Mouse (Mus musculus): ENCODE results near the gene Otx1. TPM values are rescaled to one million over a fixed set of nuclear protein-coding genes. Genes with fewer than 3 reads are reported as not detected.

The Otx1 gene
- polyA plus RNA-seq, 1 experiment: 0.84 TPM

- TF ChIP-seq USF1 (IDR thresholded peaks at IDR 0.05; ENCODE audit: low read depth): no peak
- TF ChIP-seq CTCF (IDR thresholded peaks at IDR 0.05; ENCODE audit: control insufficient read depth, insufficient read depth, insufficient read length): no peak
- no peak for TF ChIP-seq FOSL1 (IDR thresholded peaks at IDR 0.05; ENCODE audit: insufficient read depth, low read length, poor library complexity, severe bottlenecking)
- no peak for TF ChIP-seq CEBPB (IDR thresholded peaks at IDR 0.05; ENCODE audit: low read depth)
- no peak for TF ChIP-seq MYOG (IDR thresholded peaks at IDR 0.05; ENCODE audit: control insufficient read depth, extremely low read depth, insufficient read length)
- TF ChIP-seq MAX (IDR thresholded peaks at IDR 0.05): no peak
- TF ChIP-seq MYOD1 (IDR thresholded peaks at IDR 0.05; ENCODE audit: control insufficient read depth, insufficient read length, low read depth): no peak
- H3K79me2 ChIP-seq (ENCODE audit: control insufficient read depth, insufficient read depth): no peaks in the 10 kb centered on the region
- H3K36me3 ChIP-seq (ENCODE audit: control insufficient read depth, insufficient read depth): no peaks in the 10 kb centered on the region
- no peak overlapping the region for H3K4me3 ChIP-seq (ENCODE audit: insufficient read depth, poor library complexity, severe bottlenecking)
- no peak overlapping the region for H3ac ChIP-seq (ENCODE audit: control insufficient read depth, insufficient read length, low read depth)
- H3K79me3 ChIP-seq (ENCODE audit: low read depth): no peaks in the 10 kb centered on the region
- peaks cover 5% of the 10 kb centered on the region for H3K27me3 ChIP-seq (ENCODE audit: control insufficient read depth, insufficient read depth, insufficient read length)
These were observed 8.9 kb downstream of the Otx1 start for GRCm38 (mm10) chr11:21993597-21994376.

- Histone ChIP-seq H3K27me3 (ENCODE audit: control insufficient read depth, insufficient read depth, insufficient read length) (peaks cover 5% of the 10 kb centered on the region), H3K79me3 (ENCODE audit: low read depth) (no peaks in the 10 kb centered on the region), H3K4me3 (ENCODE audit: insufficient read depth, poor library complexity, severe bottlenecking) (no peak overlapping the region), H3K36me3 (ENCODE audit: control insufficient read depth, insufficient read depth) (no peaks in the 10 kb centered on the region), H3K79me2 (ENCODE audit: control insufficient read depth, insufficient read depth) (no peaks in the 10 kb centered on the region), H3ac (ENCODE audit: control insufficient read depth, insufficient read length, low read depth) (no peak overlapping the region)
- no peak for TF ChIP-seq USF1 (IDR thresholded peaks at IDR 0.05; ENCODE audit: low read depth)
- no peak for TF ChIP-seq MYOG (IDR thresholded peaks at IDR 0.05; ENCODE audit: control insufficient read depth, extremely low read depth, insufficient read length)
- no peak for TF ChIP-seq MYOD1 (IDR thresholded peaks at IDR 0.05; ENCODE audit: control insufficient read depth, insufficient read length, low read depth)
- no peak for TF ChIP-seq MAX (IDR thresholded peaks at IDR 0.05)
- no peak for TF ChIP-seq FOSL1 (IDR thresholded peaks at IDR 0.05; ENCODE audit: insufficient read depth, low read length, poor library complexity, severe bottlenecking)
- no peak for TF ChIP-seq CTCF (IDR thresholded peaks at IDR 0.05; ENCODE audit: control insufficient read depth, insufficient read depth, insufficient read length)
These were observed 9.7 kb downstream of the Otx1 start for GRCm38 (mm10) chr11:21992761-21993596.

GRCm38 (mm10) chr11:21988398-21988946 lies 14.2 kb downstream of the Otx1 start:
- Histone ChIP-seq H3K79me2 (ENCODE audit: control insufficient read depth, insufficient read depth) (no peaks in the 10 kb centered on the region), H3K79me3 (ENCODE audit: low read depth) (no peaks in the 10 kb centered on the region), H3K36me3 (ENCODE audit: control insufficient read depth, insufficient read depth) (no peaks in the 10 kb centered on the region), H3ac (ENCODE audit: control insufficient read depth, insufficient read length, low read depth) (no peak overlapping the region), H3K27me3 (ENCODE audit: control insufficient read depth, insufficient read depth, insufficient read length) (peaks cover 5% of the 10 kb centered on the region), H3K4me3 (ENCODE audit: insufficient read depth, poor library complexity, severe bottlenecking) (no peak overlapping the region)
- TF ChIP-seq CTCF (IDR thresholded peaks at IDR 0.05; ENCODE audit: control insufficient read depth, insufficient read depth, insufficient read length) (no peak), FOSL1 (IDR thresholded peaks at IDR 0.05; ENCODE audit: insufficient read depth, low read length, poor library complexity, severe bottlenecking) (no peak), MAX (IDR thresholded peaks at IDR 0.05) (no peak), CEBPB (IDR thresholded peaks at IDR 0.05; ENCODE audit: low read depth) (no peak), USF1 (IDR thresholded peaks at IDR 0.05; ENCODE audit: low read depth) (no peak), MYOD1 (IDR thresholded peaks at IDR 0.05; ENCODE audit: control insufficient read depth, insufficient read length, low read depth) (no peak), MYOG (IDR thresholded peaks at IDR 0.05; ENCODE audit: control insufficient read depth, extremely low read depth, insufficient read length) (no peak)

GRCm38 (mm10) chr11:21985118-21985517 lies 17.6 kb downstream of the Otx1 start:
- Histone ChIP-seq H3K36me3 (ENCODE audit: control insufficient read depth, insufficient read depth) (no peaks in the 10 kb centered on the region), H3K27me3 (ENCODE audit: control insufficient read depth, insufficient read depth, insufficient read length) (peaks cover 5% of the 10 kb centered on the region), H3K4me3 (ENCODE audit: insufficient read depth, poor library complexity, severe bottlenecking) (no peak overlapping the region), H3ac (ENCODE audit: control insufficient read depth, insufficient read length, low read depth) (no peak overlapping the region), H3K79me3 (ENCODE audit: low read depth) (no peaks in the 10 kb centered on the region), H3K79me2 (ENCODE audit: control insufficient read depth, insufficient read depth) (no peaks in the 10 kb centered on the region)
- TF ChIP-seq MYOD1 (IDR thresholded peaks at IDR 0.05; ENCODE audit: control insufficient read depth, insufficient read length, low read depth): no peak
- no peak for TF ChIP-seq FOSL1 (IDR thresholded peaks at IDR 0.05; ENCODE audit: insufficient read depth, low read length, poor library complexity, severe bottlenecking)
- TF ChIP-seq CEBPB (IDR thresholded peaks at IDR 0.05; ENCODE audit: low read depth): no peak
- TF ChIP-seq MYOG (IDR thresholded peaks at IDR 0.05; ENCODE audit: control insufficient read depth, extremely low read depth, insufficient read length): no peak
- no peak for TF ChIP-seq USF1 (IDR thresholded peaks at IDR 0.05; ENCODE audit: low read depth)
- TF ChIP-seq MAX (IDR thresholded peaks at IDR 0.05): no peak
- no peak for TF ChIP-seq CTCF (IDR thresholded peaks at IDR 0.05; ENCODE audit: control insufficient read depth, insufficient read depth, insufficient read length)

GRCm38 (mm10) chr11:21974005-21974531 lies 28.6 kb downstream of the Otx1 start:
- Histone ChIP-seq H3K36me3 (ENCODE audit: control insufficient read depth, insufficient read depth) (no peaks in the 10 kb centered on the region), H3K79me2 (ENCODE audit: control insufficient read depth, insufficient read depth) (no peaks in the 10 kb centered on the region), H3K4me3 (ENCODE audit: insufficient read depth, poor library complexity, severe bottlenecking) (no peak overlapping the region), H3ac (ENCODE audit: control insufficient read depth, insufficient read length, low read depth) (no peak overlapping the region), H3K79me3 (ENCODE audit: low read depth) (no peaks in the 10 kb centered on the region), H3K27me3 (ENCODE audit: control insufficient read depth, insufficient read depth, insufficient read length) (no peaks in the 10 kb centered on the region)
- TF ChIP-seq MYOD1 (IDR thresholded peaks at IDR 0.05; ENCODE audit: control insufficient read depth, insufficient read length, low read depth) (no peak), FOSL1 (IDR thresholded peaks at IDR 0.05; ENCODE audit: insufficient read depth, low read length, poor library complexity, severe bottlenecking) (no peak), CEBPB (IDR thresholded peaks at IDR 0.05; ENCODE audit: low read depth) (no peak), CTCF (IDR thresholded peaks at IDR 0.05; ENCODE audit: control insufficient read depth, insufficient read depth, insufficient read length) (no peak)
